Mouse (Mus musculus) CH12.LX (cell line): Measurements from ENCODE around the gene Gm45521. TPM values are rescaled to one million over a fixed set of nuclear protein-coding genes. Genes with fewer than 3 reads are reported as not detected.

Experiments
- DNase-seq: peaks from one replicate; pipeline ENCODE4 v3.0.0-alpha.2; 2013; ENCODE audit errors: extremely low read depth
- H3K27ac ChIP-seq: 2 replicates; pipeline ENCODE4 v1.5.1; 2012; ENCODE audit warnings: low read depth, mild to moderate bottlenecking, control low read depth, moderate library complexity; ENCODE audit not compliant: insufficient read depth
- H3K27me3 ChIP-seq: replicated peaks from 2 replicates; pipeline ENCODE3; 2012; ENCODE audit warnings: inconsistent platforms
- H3K36me3 ChIP-seq, 2 experiments: replicated peaks in 1 of 2; 2 replicates each; pipeline versions ENCODE3 to v1.6.1; 2012; ENCODE audit warnings: inconsistent platforms in 1 of 2, low read length in 1 of 2, mild to moderate bottlenecking in 1 of 2, mixed read lengths in 1 of 2, moderate library complexity in 1 of 2; ENCODE audit not compliant: control insufficient read depth in 1 of 2, insufficient read depth in 1 of 2
- H3K4me1 ChIP-seq, 2 experiments: 2 replicates each; pipeline ENCODE4 v1.6.1; 2012; ENCODE audit warnings: inconsistent platforms in 1 of 2, moderate library complexity in 1 of 2; ENCODE audit not compliant: insufficient read depth in 2 of 2, control insufficient read depth in 1 of 2
- H3K4me2 ChIP-seq: 2 replicates; pipeline ENCODE4 v1.6.1; 2012; ENCODE audit warnings: low read depth, mild to moderate bottlenecking, control low read depth; ENCODE audit not compliant: poor library complexity, insufficient read depth, severe bottlenecking
- H3K4me3 ChIP-seq, 3 experiments: fragments of 150-350 bp in 1 of 3; sonication (generic) in 1 of 3; replicated peaks in 1 of 3; 2 replicates each; pipeline versions ENCODE3 to v1.5.1; 2011 to 2012; ENCODE audit warnings: low read depth in 2 of 3, low read length in 2 of 3, mild to moderate bottlenecking in 2 of 3, moderate library complexity in 2 of 3, control low read depth in 1 of 3, improper control_type of control experiment in 1 of 3, inconsistent platforms in 1 of 3, mixed read lengths in 1 of 3; ENCODE audit not compliant: poor library complexity in 1 of 3
- H3K79me2 ChIP-seq: replicated peaks from 2 replicates; pipeline ENCODE4 v1.6.1; 2012; ENCODE audit warnings: mild to moderate bottlenecking, moderate library complexity; ENCODE audit not compliant: control insufficient read depth, poor library complexity, insufficient read depth, severe bottlenecking; ENCODE audit errors: extremely low read depth
- H3K9ac ChIP-seq: 2 replicates; pipeline ENCODE4 v1.6.1; 2012; ENCODE audit warnings: low read depth, mild to moderate bottlenecking, control low read depth, moderate library complexity; ENCODE audit not compliant: insufficient read depth
- H3K9me3 ChIP-seq: replicated peaks from 2 replicates; pipeline ENCODE3; 2012; ENCODE audit warnings: low read length, inconsistent platforms, mixed read lengths
- BHLHE40 ChIP-seq: IDR thresholded peaks from 2 replicates; pipeline ENCODE4 v1.6.1; 2011; ENCODE audit warnings: mild to moderate bottlenecking, low read depth, low read length, improper control_type of control experiment
- E2F4 ChIP-seq: IDR thresholded peaks from 2 replicates; pipeline ENCODE4 v1.6.1; 2011; ENCODE audit warnings: low read depth, low read length, improper control_type of control experiment; ENCODE audit not compliant: insufficient replicate concordance
- ELF1 ChIP-seq: IDR thresholded peaks from 2 replicates; pipeline ENCODE4 v1.6.1; 2014; ENCODE audit warnings: low read depth, mild to moderate bottlenecking, inconsistent platforms, low read length, improper control_type of control experiment
- EP300 ChIP-seq: IDR thresholded peaks from 2 replicates; pipeline ENCODE4 v1.6.1; 2011; ENCODE audit warnings: low read length, improper control_type of control experiment
- GABPA ChIP-seq: IDR thresholded peaks from 2 replicates; pipeline ENCODE4 v1.6.1; 2012; ENCODE audit warnings: low read depth, low read length, improper control_type of control experiment, inconsistent platforms; ENCODE audit not compliant: insufficient replicate concordance
- HCFC1 ChIP-seq: IDR thresholded peaks from 2 replicates; pipeline ENCODE4 v1.6.1; 2012; ENCODE audit warnings: low read depth, mild to moderate bottlenecking, inconsistent platforms, low read length, improper control_type of control experiment
- IRF4 ChIP-seq: IDR thresholded peaks from 2 replicates; pipeline ENCODE4 v1.6.1; 2014; ENCODE audit warnings: low read depth, mild to moderate bottlenecking, inconsistent platforms, low read length, improper control_type of control experiment
- JUN ChIP-seq: IDR thresholded peaks from 2 replicates; pipeline ENCODE4 v1.6.1; 2011; ENCODE audit warnings: low read depth, mild to moderate bottlenecking, low read length, improper control_type of control experiment, moderate library complexity; ENCODE audit not compliant: insufficient read depth
- KAT2A ChIP-seq: IDR thresholded peaks from 2 replicates; pipeline ENCODE4 v1.6.1; 2012; ENCODE audit warnings: low read length, improper control_type of control experiment, inconsistent platforms; ENCODE audit not compliant: insufficient replicate concordance
- MAFK ChIP-seq: IDR thresholded peaks from 2 replicates; pipeline ENCODE4 v1.6.1; 2011; ENCODE audit warnings: low read length, improper control_type of control experiment; ENCODE audit not compliant: insufficient replicate concordance
- MAX ChIP-seq: IDR thresholded peaks from 2 replicates; pipeline ENCODE4 v1.6.1; 2011; ENCODE audit warnings: low read length, improper control_type of control experiment
- MAZ ChIP-seq: IDR thresholded peaks from 2 replicates; pipeline ENCODE4 v1.6.1; 2012; ENCODE audit warnings: low read depth, mild to moderate bottlenecking, inconsistent platforms, low read length, improper control_type of control experiment, moderate library complexity
- MYC ChIP-seq: IDR thresholded peaks from 2 replicates; pipeline ENCODE4 v1.6.1; 2011; ENCODE audit warnings: low read depth, mild to moderate bottlenecking, improper control_type of control experiment, low read length
- NRF1 ChIP-seq: IDR thresholded peaks from 2 replicates; pipeline ENCODE4 v1.6.1; 2014; ENCODE audit warnings: low read depth, mild to moderate bottlenecking, inconsistent platforms, low read length, improper control_type of control experiment, moderate library complexity
- PAX5 ChIP-seq: IDR thresholded peaks from 2 replicates; pipeline ENCODE4 v1.6.1; 2012; ENCODE audit warnings: low read length, inconsistent platforms, mixed read lengths
- POLR2A ChIP-seq: IDR thresholded peaks from 2 replicates; pipeline ENCODE4 v1.6.1; 2011; ENCODE audit warnings: low read depth, mild to moderate bottlenecking, improper control_type of control experiment, low read length
- RAD21 ChIP-seq: IDR thresholded peaks from 2 replicates; pipeline ENCODE4 v1.6.1; 2011; ENCODE audit warnings: low read depth, mild to moderate bottlenecking, low read length, improper control_type of control experiment, moderate library complexity
- RCOR1 ChIP-seq: conservative IDR thresholded peaks from 2 replicates; pipeline ENCODE4 v1.6.1; 2012; ENCODE audit warnings: low read depth, mild to moderate bottlenecking, inconsistent platforms, low read length, improper control_type of control experiment
- SIN3A ChIP-seq: IDR thresholded peaks from 2 replicates; pipeline ENCODE4 v1.6.1; 2012; ENCODE audit warnings: low read length, improper control_type of control experiment, inconsistent platforms
- ZC3H11A ChIP-seq: IDR thresholded peaks from 2 replicates; pipeline ENCODE4 v1.6.1; 2012; ENCODE audit warnings: low read depth, mild to moderate bottlenecking, inconsistent platforms, low read length, improper control_type of control experiment
- ZMIZ1 ChIP-seq: IDR thresholded peaks from 2 replicates; pipeline ENCODE4 v1.6.1; 2012; ENCODE audit warnings: low read depth, mild to moderate bottlenecking, inconsistent platforms, low read length, improper control_type of control experiment
- ZNF384 ChIP-seq: IDR thresholded peaks from 2 replicates; pipeline ENCODE4 v1.6.1; 2012; ENCODE audit warnings: low read depth, low read length, improper control_type of control experiment, inconsistent platforms
- dilution Hi-C: fragments of 300-500 bp; cut with MboI; formaldehyde crosslinking; loops from 2 replicates; pipeline ENCODE4 v1.14.3; 2020; ENCODE audit warnings: low sequenced_read_pairs; ENCODE audit not compliant: extremely low pct_unique_long_range_greater_than_20kb, extremely low pct_ligation_motif_present
- in situ Hi-C: fragments of 300-500 bp; cut with MboI; formaldehyde crosslinking; loops from 3 replicates; pipeline ENCODE4 v1.14.3; 2019; ENCODE audit warnings: low sequenced_read_pairs, low pct_ligation_motif_present, low pct_unique_long_range_greater_than_20kb, mixed read lengths
- polyA plus RNA-seq: library from polyadenylated mRNA; unstranded; fragments of >175 nt; gene quantifications from 2 replicates; pipeline ENCODE4 v1.2.1, GENCODE M21; 2012; ENCODE audit warnings: low read depth; ENCODE audit not compliant: insufficient read length
- total RNA-seq, 2 experiments: library from RNA; depleted of rRNA; stranded (reverse); fragments of 300-350 nt in 1 of 2; fragments of >200 nt in 1 of 2; gene quantifications; 2 replicates each; pipeline ENCODE4 v1.2.3; 2012 to 2014

Gm45521 gene
- total and polyA plus RNA-seq, 3 experiments: not detected

DNA sequence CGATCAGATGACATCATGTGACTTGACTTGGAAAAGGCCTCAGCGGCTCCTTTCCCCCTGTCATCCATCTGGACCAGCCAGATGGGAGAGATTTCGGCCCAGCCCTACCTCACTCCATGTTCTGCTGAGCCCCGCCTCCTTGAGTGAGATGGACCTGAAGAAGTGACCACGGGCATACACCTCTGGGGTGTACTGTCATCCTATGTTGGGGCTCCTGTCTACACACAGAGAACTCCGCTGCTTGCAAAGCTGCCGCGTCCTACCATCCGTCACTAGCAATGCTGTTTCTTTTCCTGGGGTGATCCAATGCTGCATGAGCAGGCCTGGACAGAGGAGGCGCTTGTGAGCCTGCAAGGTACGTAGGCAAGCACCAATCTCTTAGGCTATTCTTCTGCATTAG is 3.5 kb downstream of the Gm45521 start (continued):
- TF ChIP-seq E2F4: no peak
- TF ChIP-seq ELF1: no peak
- no peak for TF ChIP-seq ZC3H11A

DNA sequence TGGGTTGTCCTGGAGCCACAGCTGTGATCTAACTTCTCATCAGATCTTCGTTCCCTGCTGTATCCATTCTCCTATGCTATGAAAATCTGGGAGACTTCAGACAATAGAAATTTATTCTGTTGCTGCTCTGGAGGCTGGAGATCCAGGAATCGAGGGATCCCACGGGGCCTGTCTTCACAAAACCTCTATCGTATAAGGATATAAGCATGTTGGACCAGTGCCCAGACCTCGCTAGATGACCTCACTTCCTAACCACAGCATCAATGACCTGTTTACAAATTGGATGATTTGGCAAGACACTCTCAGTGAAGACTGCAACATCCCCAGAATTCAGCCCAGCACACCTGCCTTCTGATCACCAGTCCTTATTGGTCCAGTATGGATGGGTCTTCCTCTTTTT is 4.6 kb downstream of the Gm45521 start:
- TF ChIP-seq EP300 (no peak), SIN3A (no peak), NRF1 (no peak), E2F4 (no peak), PAX5 (no peak), BHLHE40 (no peak), MYC (no peak), KAT2A (no peak), POLR2A (no peak), GABPA (no peak), ZC3H11A (no peak), ELF1 (no peak), JUN (no peak), MAFK (no peak), MAZ (no peak)
- TF ChIP-seq, all 38 proteins: peak for 0
- H3K79me2 ChIP-seq: no peaks in the 10 kb centered on the region
- no peak for DNase-seq
- H3K4me1 ChIP-seq: peaks cover 12 to 43% of the 10 kb centered on the region in 2 experiments
- H3K27ac ChIP-seq: no peak overlapping the region
- H3K9me3 ChIP-seq: no peaks in the 10 kb centered on the region
- H3K4me2 ChIP-seq: no peak overlapping the region
- H3K36me3 ChIP-seq: peaks cover 3 to 17% of the 10 kb centered on the region in 2 experiments
- H3K9ac ChIP-seq: no peak overlapping the region
- in situ Hi-C loops: loop anchor here (5.0 to 10.0 kb wide), 4 partner anchors 41 to 373 kb away; partner anchors contain the start of genes Abhd6 and Flnb
- no peak overlapping the region for H3K4me3 ChIP-seq
- H3K27me3 ChIP-seq: no peaks in the 10 kb centered on the region
- dilution Hi-C loops: no loop called here

DNA sequence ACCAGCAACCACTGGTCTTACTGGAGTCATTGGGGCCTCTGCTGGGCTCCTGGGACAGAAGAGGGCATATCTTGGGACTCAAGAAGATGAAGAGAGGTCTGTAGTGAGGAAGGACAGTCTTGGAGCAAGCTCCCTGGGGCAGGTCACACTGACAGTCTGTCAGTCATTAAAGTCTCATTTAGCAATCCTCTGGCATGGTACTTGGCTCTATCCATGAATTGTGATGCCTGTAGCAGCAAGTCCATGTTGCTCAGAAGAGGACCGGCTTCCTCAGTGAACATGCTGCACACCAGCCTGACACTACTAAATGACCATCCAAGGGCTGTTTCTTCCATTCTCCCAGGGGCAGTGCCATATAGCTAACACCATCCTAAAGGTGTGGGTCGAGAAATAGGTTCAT is 5.5 kb downstream of the Gm45521 start:
- no peak for DNase-seq
- peaks cover 10 to 26% of the 10 kb centered on the region in 2 experiments for H3K36me3 ChIP-seq
- dilution Hi-C loops: no loop called here
- H3K9ac ChIP-seq: no peak overlapping the region
- TF ChIP-seq EP300 (no peak; the same call in 1 of the 2 replicates), ZNF384 (no peak), HCFC1 (no peak), MAFK (no peak), ZMIZ1 (no peak), IRF4 (no peak), MAX (no peak), MYC (no peak), RAD21 (no peak), GABPA (no peak), RCOR1 (no peak)
- H3K27me3 ChIP-seq: no peaks in the 10 kb centered on the region
- no peak overlapping the region for H3K27ac ChIP-seq
- no peak overlapping the region for H3K4me3 ChIP-seq
- H3K79me2 ChIP-seq: no peaks in the 10 kb centered on the region
- peaks cover 12 to 43% of the 10 kb centered on the region in 2 experiments for H3K4me1 ChIP-seq
- H3K4me2 ChIP-seq: no peak overlapping the region
- H3K9me3 ChIP-seq: no peaks in the 10 kb centered on the region
- in situ Hi-C loops: loop anchor here (5.0 to 10.0 kb wide), 4 partner anchors 40 to 372 kb away; partner anchors contain the start of genes Abhd6 and Flnb
